Mouse (Mus musculus) 3134 (cell line): ENCODE measurements around the gene Klhl6.
"Not testable (repeated sequence)": the region's sequence is repeated elsewhere in the genome, so short reads cannot be mapped to it uniquely, and the experiment has no call there.

Source experiments
- DNase-seq: peaks from one replicate; pipeline ENCODE4 v3.0.0-alpha.2; 2011; ENCODE audit warnings: low spot score; ENCODE audit not compliant: insufficient read length; ENCODE audit errors: extremely low read depth

Klhl6 gene

DNA sequence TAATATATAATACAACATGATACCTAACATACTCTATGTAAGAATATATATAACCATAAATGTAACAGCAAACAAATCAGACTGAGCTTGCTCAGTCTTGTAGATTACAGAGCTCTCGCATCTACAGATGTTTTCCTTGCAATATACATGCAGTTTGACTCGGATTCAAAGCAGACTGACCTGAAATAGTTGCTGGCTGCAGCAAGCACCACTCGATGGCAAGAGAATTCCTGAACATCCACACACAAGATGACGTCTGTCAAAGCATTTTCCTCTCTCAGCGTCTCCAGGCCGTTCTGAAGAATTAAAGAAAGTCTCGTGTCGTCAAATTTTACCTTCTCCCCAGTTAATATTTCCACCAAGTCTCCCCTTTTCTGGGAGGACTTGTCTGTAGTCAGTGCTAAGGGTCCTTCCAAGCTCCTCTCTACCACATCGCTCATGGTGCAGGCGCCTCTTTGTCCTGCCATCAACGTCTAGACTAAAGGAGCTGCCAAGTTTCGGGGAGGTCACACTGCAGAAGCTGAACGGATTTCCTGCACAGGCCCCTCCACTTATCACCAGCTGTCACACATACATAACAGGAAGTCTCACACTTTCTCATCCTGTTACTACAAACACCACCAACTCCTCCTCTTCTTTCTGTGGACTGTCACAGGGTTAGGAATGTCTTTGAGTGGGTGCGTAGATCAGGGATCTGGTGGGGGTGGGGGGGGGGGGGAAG lies at the start of gene Klhl6:
Gene Klhl6, minus strand, starts transcription at position 501 of the 721 bp plus-strand sequence.
- no peak for DNase-seq

DNA sequence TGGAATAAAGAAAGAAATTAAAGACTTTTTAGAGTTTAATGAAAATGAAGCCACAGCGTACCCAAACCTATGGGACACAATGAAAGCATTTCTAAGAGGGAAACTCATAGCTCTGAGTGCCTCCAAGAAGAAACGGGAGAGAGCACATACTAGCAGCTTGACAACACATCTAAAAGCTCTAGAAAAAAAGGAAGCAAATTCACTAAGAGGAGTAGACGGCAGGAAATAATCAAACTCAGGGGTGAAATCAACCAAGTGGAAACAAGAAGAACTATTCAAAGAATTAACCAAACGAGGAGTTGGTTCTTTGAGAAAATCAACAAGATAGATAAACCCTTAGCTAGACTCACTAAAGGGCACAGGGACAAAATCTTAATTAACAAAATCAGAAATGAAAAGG lies 44.4 kb upstream of the Klhl6 start:
- DNase-seq, result not testable (repeated sequence)

DNA sequence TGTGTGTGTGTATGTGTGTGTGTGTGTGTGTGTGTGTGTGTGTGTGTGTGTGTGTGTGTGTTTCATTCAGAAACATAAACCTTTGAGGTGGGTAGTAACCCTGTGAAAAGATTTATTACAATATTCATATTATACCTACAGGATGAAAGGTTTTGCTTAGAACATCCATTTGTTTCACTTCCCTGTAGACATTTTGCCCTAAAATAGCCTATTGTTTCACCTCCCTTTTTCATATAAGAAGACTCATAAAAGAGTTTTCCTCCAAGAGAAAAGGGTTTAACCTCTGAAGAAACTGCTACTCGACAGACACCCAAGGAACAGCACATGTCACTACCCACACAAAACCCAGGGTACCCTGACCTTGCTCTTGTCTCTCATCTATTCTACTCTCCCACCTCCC lies 40.0 kb upstream of the Klhl6 start:
- DNase-seq, result no peak

DNA sequence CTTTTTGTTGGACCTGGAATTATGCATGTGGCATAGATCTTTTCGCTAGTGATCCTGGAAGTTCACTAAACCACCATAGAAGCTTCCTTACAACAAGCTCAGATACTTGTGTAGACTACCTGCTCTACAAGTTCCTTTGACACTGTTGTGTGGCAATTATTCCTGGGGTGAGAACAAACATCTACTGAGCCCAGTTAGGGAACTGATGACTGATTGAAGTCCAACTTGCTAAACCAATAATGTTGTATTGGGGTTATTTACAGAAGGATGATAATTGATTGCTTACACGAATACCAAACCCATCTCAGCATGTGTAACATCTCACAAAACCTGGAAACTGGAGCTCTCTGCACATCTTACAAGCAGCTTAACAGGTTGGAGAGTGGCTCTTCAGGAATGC lies 39.0 kb upstream of the Klhl6 start:
- DNase-seq, result no peak

DNA sequence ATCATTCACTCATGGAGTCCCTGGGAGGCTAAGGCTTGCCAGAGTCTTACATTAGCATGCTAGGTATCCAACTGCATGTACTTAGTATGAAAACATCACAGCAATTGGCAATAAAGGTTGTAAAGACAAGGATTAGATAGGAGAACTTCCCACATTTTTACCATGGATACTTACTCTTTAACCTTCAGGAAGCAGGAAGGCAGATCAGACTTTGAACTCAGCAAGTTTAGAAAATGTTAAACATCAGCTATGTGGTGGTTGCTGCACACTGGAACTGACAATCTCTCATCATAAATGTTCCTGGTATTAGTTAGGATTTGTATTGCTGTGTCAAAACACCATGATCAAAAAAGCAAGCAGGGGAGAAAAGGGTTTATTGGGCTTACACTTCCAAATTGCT lies 29.8 kb upstream of the Klhl6 start:
- no peak for DNase-seq

DNA sequence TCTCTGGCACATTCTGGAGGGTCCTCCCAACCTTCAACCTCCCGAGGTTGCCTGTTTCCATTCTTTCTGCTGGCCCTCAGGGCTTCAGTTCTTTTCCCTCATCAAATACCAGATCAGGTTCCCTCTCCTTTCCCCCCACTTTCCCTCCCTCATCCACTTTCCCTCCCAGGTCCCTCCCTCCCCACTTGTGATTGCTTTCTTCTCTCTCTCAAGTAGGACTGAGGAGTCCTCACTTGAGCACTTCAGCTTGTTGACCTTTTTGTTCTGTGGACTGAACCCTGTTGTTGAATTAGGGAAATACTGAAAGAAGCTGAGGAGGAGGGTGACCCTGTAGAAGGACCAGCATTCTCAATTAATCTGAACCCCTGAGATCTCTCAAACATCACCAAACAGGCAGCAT lies 23.2 kb upstream of the Klhl6 start:
- DNase-seq, result no peak

DNA sequence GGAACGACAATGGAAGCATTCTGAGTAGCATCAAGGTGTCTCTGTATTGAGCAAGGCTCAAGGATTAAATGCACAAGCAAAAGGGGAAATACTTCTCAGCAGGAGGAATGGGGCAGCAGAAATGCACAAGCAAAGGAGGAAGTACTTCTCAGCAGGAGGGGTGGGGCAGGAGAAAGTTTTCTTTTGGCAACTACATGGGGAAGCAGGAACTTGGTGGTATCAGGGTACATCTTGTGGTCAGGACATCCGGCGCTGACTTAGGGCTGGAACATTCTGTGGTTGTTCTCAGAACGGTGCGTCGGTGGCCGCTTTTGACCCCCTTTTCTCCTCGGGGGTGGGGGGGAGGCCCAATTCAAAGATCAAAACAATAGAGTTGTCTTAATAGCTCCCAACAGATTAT lies 17.4 kb upstream of the Klhl6 start:
- not testable (repeated sequence) for DNase-seq

DNA sequence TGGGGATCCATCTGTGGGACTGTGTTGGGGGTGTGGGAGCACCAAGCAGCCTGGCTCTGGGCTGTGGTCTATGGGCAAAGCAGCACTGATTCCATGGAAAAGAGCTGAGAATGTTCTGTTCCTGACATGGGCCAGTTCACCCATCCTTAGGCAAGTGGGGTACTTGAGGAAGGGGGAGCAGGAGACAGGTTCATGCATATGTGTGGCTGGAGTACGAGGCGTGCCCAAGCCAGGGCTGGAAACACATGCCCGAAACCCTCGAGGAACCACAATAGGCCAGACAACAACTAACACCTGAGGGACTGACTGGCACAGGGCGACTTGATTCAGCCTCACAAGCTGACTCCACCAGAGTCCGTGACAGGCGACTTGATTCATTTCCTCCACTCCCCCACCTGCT lies 14.8 kb upstream of the Klhl6 start:
- no peak for DNase-seq

DNA sequence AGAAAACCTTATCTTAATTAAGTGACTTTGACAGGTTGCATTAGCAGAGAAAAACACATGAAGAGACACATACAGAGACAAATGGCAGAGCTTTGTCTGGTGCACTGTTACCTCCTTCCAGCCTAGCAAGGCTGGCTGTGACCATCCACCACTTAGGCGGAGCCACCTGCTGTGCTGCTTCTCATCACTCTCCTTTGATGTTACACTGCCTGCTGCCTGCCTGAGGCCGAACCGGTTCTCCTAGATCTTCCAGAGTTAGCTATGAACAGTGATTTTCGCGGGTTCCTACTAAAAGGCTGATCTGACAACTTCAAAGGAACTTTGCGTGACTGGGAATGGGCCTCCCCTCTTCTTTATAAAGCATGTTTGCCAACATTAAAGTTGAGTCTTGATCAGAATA lies 14.1 kb upstream of the Klhl6 start:
- DNase-seq, result not testable (repeated sequence)

DNA sequence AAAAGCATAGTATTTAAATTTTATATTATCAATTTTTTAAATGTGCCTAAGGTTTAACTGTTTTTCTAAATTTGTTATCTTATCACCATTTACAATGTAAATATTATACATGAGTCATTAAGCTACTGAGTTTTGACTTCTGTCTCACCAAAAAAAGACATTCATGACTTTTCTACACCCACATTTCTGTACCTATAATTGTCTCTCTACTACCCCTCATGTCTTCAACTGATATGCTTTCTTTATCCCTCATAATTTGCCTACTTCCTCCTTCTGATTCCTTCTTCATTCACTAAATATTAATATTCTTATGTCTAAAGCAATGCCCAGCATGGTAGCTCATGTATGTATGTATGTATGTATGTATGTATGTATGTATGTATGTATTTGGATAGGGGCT lies 13.0 kb upstream of the Klhl6 start:
- no peak for DNase-seq

DNA sequence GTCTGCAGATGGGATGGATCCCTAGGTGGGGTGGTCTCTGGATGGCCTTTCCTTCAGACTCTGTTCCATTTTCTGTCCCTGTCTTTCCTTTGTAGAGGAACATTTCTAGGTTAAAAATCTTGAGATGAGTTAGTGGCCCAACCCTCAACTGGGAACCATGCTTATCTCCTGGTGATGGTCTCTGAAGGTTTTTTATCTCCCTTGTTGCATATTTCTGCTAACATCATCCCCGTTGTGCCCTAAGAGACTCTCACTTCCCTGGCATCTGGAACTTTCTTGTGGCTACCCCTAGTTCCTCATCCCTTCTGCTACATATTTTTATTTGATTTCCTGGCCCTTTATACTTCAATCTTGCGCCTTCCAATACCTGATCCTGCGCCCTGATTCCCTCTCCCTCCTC lies 10.4 kb upstream of the Klhl6 start:
- no peak for DNase-seq

DNA sequence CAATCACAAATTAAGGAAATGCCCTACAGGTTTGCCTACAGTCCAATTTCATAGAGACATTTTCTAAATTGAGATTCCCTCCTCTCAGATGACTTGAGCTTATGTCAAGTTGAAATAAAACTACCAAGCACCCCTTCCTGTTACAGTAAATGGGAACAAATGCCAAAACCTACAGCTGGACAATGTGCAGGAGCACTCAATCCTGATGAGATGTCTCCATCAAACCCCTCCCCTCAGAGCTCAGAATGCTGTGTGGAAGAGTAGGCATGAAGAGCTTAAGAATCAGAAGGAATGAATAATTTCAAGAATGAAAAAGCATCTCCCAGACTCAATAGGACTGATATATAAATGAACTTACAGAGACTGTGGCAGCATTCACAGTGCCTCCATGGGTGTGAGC lies 7.7 kb upstream of the Klhl6 start:
- DNase-seq, result no peak

DNA sequence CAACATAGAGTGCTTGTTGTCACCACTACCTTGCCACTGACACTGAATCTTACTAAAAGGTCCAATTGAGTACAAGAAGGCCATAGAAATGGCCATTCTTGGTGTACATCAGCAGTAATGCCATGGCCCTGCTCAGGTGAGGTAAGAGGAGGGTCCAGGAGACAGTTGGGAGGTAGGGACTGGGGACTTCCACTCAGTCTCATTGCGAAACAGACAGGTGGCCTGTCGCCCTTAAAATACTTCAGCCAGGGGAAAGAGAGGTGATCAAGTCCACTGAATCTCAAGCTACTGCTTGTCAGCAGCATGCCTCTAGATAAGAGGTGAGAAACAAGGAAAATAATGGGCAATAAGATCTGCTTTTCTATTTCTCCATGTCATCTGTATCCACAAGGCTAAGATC lies 4.8 kb upstream of the Klhl6 start:
- DNase-seq, result no peak

DNA sequence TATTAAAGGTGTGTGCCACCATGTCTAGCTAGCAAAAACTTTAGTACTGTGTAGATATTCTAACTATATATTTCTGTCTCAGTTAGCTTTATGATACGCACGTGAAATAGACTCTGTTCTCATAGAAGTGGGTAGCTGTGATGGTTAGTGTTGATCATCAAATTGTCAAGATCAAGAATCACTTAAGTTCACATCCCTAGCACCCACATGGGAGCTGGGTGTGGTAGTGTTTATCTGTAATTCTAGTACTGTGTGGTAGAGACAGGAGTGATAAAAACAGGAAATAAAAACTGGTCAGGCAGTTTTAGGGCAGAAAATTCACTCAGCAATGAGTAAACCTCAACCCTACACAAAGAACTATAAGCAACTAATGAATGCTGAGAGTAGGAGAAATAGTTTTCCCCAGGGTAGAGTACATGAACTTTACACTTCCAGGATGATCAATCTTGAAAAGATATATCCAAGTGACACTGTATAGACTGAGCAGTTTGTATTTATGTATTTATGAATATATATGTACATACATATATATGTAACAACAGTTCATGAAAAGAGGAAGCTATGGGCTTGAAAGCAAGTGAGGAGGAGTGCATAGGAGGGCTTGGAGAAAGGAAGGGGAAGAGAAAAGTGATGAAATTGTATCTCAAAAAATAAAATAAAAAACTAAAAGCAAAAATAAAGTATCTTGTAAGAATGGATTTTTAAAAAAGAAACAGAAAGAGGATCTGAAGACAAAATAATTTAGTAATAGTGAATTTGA lies 2.2 kb upstream of the Klhl6 start:
- no peak for DNase-seq

DNA sequence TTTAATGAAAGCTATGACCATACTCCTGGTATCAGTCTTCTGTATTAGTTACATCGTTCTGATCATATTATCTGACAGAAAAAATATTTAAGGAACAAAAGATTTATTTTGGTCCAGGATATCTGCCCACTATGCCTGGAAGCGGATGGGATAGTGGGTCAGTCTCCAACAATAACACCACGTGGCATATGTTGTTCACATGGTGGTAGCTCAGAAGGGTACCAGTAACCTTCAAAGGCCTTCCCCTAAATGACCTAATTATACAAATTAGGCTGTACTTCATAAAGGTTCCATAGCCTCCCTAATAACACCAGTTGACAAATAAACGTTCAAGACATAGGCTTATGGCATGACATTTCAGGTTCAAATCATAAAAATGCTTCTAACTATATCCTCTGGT lies 722 bp upstream of the Klhl6 start:
- no peak for DNase-seq

DNA sequence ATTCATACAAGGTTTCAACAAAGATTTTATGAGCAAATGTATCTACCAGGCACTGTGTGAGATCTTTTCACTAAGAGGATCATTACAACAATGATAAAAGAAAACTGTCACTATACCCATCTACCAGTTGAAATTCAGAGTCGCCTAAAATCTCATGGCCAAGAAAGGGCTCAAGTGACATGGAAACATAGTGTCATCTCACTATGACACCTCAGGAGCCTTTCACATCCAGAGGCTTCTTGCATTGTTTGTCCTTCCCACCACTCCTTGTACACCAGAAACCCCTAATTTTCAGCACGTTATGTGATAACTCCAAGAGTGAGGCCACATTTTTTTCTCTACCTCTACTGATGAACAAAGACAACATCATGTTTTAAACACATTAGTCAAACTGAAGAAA lies 1.2 kb downstream of the Klhl6 start:
- no peak for DNase-seq

DNA sequence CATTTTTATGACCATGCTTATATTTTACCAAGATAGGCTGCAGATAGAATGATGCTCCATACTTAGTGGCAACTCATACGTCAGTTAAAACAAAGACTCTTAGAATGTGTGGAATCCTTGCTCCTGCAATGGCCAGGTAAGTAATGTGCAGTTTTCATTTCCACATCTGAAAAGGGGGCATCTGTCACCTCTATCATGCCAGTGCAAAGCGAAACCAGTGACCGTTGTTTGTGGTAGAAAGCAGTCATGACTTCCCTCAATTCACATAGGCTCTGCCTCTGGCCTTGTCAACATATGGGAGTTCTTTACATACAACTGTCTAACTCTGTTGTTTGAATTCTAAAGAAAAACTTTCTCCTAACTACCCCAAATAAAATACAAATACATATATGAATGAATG lies 1.8 kb downstream of the Klhl6 start:
- no peak for DNase-seq

DNA sequence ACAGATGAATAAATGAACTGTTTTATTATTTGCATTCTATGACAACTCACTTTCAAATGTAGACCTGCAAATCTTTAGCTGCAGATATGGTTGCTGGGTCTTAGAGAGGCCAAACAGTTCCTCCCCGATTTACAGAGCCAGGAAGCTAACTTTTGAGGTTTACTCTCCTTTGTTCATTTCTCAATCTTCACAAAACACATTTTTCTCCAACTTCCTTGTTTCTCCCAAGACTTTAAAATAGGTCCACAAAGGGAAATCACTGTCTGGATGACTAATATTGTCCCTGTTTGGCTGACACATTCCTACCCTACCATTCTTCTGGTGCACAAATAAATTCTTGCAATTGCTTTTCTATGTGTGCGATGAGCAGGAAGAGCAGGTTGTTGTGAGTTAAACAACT lies 3.1 kb downstream of the Klhl6 start:
- no peak for DNase-seq

DNA sequence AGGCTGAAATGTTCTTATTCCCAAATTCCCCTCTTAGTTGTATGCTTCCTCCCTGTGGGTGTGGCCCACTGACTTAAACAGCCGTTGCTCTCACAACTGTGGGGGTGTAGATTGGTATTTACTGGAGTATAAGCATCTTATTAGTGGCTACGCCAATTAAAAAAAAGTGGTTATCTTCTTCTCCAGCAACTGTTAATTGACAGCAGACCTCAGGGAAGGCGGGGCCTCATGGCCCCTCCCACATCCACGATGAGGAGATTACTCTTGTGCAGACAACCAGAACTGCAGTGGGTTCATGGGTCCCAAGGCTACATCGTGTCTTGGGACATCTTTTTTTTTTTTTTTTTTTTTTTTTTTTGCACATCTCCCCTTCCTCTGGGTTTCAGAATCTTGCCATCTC lies 5.6 kb downstream of the Klhl6 start:
- no peak for DNase-seq

DNA sequence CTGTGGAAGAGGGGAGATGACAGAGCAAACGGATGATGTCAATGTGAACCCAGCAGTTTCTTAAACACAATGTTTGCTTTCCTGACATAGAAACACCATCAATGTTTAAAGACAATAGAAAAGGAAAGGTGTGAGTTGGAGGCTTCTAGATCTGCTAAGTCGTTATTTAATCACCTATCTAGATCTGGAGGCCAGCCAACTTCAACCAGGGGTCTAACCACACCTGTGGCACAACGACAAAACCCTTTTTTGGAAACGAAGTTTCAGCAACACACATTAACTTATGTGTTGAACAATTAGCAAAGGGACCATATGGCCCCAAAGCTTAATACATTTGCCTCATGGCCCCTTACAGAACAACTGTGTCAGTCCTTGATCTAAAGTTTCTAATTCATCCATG lies 6.0 kb downstream of the Klhl6 start:
- DNase-seq, result no peak

DNA sequence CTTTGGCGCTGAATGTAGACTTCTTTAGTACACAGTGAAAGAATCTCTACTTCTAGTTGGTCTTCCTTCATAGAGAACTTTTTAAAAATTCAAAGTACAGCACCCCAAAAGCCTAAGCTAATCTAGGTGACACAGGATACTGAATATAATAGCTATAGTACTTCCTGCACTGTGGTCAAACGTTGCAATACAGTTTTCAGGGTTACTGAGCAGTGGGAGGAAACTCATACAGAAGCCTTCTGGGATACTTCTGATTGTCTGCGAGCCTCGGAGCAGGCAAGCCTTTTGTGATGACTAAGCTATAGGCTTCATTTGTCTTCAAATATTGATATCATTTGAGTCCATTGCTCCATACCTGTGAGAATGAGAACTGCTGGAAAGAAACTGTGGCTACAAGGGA lies 7.4 kb downstream of the Klhl6 start:
- DNase-seq, result no peak

DNA sequence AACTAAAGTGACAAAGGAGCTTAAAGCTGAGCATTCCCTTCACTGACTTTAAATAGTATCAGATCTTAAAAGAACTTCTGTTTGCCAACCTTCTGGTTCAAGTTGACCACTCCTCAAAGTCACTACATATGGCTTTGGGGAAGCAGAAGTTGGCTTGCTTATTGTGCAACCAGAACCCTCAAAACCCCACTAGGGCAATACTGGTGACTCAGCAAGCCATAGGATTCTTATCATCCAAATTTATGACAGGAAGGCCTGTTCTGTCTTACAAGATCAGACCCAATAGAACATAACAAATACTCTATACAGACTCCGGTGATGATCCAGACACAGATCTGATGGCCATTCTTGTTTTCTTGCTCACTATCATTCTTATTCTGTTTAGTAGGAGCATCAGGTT lies 9.4 kb downstream of the Klhl6 start:
- DNase-seq, result no peak
